Mouse (Mus musculus) bone marrow macrophage, adult 2 months (primary cell): ENCODE results near the gene Fuca1.

ENCODE experiments used
- CTCF ChIP-seq: IDR thresholded peaks from 2 replicates; pipeline ENCODE4 v1.5.1; 2012; ENCODE audit warnings: low read depth, mild to moderate bottlenecking, low read length, moderate library complexity
- POLR2A ChIP-seq: IDR thresholded peaks from 2 replicates; pipeline ENCODE4 v1.6.1; 2012; ENCODE audit warnings: mild to moderate bottlenecking, low read depth, low read length, borderline replicate concordance

- TF ChIP-seq POLR2A (no peak), CTCF (no peak)
Measured at GRCm38 (mm10) chr4:135930239-135930638, 9.7 kb downstream of the Fuca1 start.
